Mouse (Mus musculus) layer of hippocampus, adult 2 months (tissue): ENCODE results near the gene Iqgap1. TPM values are rescaled to one million over a fixed set of nuclear protein-coding genes. Genes with fewer than 3 reads are reported as not detected.

ENCODE experiments used
- DNase-seq, 2 experiments: peaks; one replicate each; pipeline ENCODE4 v3.0.0; 2022; ENCODE audit warnings: low spot score in 2 of 2
- H3K27ac ChIP-seq: fragments of 200-600 bp; 2 replicates; pipeline ENCODE4 v1.8.1; 2022
- H3K4me3 ChIP-seq: fragments of 200-600 bp; 2 replicates; pipeline ENCODE4 v1.8.1; 2022; ENCODE audit warnings: mild to moderate bottlenecking
- CTCF ChIP-seq: fragments of 200-600 bp; conservative IDR thresholded peaks from 2 replicates; pipeline ENCODE4 v1.8.1; 2022; ENCODE audit warnings: antibody characterized with exemption, mild to moderate bottlenecking, moderate library complexity
- total RNA-seq, 2 experiments: library from RNA; stranded (reverse); gene quantifications; 2 replicates each; pipeline ENCODE4 v1.2.3; 2021

The Iqgap1 gene
- total RNA-seq, 2 experiments from 2014 or later, result 19.4 to 21.6 TPM

DNA sequence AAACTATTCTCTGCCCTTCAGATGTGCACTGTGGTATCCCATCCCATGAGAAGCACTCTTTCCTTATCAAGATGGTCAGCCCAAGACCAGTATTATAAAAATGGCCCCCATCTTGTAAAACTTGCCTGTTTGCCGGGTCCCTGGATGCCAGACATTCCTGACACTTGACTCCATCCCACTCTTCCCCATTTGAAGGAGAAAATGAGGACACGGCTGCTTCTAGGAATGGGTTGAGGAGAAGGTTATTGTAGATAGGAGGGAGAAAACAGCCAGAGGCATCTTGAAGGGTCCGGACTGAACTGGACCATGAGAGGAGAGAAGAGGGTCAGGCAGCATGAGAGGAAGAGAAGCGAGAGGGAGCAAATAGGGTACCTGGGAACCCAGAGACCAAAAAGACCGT lies 9.1 kb downstream of the Iqgap1 start:
- TF ChIP-seq CTCF, result no peak
- H3K4me3 ChIP-seq, result no peak overlapping the region
- H3K27ac ChIP-seq, result no peak overlapping the region
- no peak for DNase-seq

DNA sequence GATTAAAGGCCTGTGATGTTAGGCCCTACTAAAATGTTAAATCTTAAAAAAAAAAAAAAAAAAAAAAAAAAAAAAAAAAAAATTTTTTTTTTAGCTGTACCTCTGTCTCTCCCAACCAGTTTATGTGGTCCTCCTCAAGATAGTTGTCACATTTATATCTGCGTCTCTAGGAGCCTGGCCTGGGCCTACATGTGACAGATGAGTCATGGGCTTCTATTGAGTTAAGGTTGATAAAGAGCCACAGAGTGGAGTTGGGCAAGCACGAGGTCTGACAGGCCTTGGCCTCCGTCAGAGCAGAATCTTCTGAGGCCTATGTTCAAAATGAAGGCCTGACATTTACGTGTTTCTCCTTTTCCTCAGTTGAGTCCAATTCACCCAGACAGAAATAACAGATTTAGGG lies 12.4 kb downstream of the Iqgap1 start:
- no peak for TF ChIP-seq CTCF
- Histone ChIP-seq H3K4me3 (no peak overlapping the region), H3K27ac (no peak overlapping the region)
- DNase-seq, result no peak

DNA sequence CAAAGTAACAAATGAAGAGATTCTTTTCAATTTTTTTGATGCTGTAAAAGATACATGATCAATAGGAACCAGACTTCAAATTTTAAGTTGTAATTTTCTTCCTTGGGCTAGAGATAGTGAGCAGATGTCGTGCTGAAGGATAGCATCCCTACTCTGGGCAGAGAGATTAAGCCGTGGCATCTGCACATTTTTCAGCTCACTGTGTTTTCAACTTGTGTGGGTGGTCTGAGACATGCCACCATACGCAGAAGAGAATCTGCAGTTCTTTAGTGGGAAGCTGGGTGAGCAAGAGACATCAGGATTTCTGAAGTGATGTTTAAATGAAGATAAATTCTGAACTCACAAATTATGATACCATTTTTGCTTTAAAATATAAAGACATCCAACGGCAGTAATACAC lies 19.4 kb downstream of the Iqgap1 start:
- TF ChIP-seq CTCF, result no peak
- DNase-seq, result peak in 1 of 2 experiments; percentile 70

GRCm38 (mm10) chr7:80803173-80803872 lies 22.5 kb downstream of the Iqgap1 start:
- Histone ChIP-seq H3K27ac (peak overlapping the region; percentile 92), H3K4me3 (peak overlapping the region; percentile 87)
- TF ChIP-seq CTCF, result peak; percentile 34
- peak; percentile 87 to 92 for DNase-seq

More for the DNA sequence above, 19.4 kb downstream of the Iqgap1 start:
- Histone ChIP-seq H3K27ac (peak overlapping the region; percentile 52), H3K4me3 (no peak overlapping the region)

DNA sequence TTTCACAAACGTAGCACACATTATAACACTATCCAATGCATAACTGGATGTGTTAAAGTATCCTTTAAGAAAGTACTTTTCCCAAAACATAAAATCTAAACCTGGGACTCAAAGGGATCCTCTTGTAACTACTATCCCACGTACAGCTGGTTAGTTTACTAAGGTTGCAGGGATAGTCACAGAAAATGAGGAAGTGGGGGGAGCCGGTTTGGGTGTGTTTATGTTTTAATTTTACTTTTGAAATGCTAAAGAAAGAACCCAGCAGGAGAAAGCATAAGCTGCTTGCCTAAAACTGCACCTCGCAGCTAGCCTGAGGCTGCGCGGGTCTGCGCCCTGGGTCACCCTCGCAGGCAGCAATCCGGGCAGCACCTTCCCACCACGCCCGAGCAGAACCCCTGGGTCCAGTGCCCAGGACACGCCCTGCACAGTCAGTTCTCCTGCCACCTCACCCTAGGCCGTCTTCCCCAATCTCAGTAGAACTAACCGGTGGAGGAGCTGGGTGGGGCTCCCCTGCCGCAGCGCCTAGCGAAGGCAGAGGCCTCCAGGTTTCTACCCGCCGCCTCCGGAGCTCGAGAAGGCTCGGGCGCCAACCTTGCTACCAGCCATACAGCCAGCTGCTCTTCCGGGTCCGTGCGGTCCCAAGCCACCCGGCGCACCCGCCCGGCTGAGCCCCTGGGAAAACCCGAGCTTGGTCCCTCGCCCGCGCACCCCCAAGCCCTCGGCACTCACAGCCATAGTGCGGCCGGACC lies 23.2 kb downstream of the Iqgap1 start:
- no peak for DNase-seq
- peak overlapping the region; percentile 92 for H3K27ac ChIP-seq
- peak overlapping the region; percentile 87 for H3K4me3 ChIP-seq
- TF ChIP-seq CTCF, result no peak

- Histone ChIP-seq H3K4me3 (no peak overlapping the region), H3K27ac (no peak overlapping the region)
- DNase-seq, result no peak
- TF ChIP-seq CTCF, result peak; percentile 54
These were observed 26.5 kb downstream of the Iqgap1 start for GRCm38 (mm10) chr7:80799307-80799706.

DNA sequence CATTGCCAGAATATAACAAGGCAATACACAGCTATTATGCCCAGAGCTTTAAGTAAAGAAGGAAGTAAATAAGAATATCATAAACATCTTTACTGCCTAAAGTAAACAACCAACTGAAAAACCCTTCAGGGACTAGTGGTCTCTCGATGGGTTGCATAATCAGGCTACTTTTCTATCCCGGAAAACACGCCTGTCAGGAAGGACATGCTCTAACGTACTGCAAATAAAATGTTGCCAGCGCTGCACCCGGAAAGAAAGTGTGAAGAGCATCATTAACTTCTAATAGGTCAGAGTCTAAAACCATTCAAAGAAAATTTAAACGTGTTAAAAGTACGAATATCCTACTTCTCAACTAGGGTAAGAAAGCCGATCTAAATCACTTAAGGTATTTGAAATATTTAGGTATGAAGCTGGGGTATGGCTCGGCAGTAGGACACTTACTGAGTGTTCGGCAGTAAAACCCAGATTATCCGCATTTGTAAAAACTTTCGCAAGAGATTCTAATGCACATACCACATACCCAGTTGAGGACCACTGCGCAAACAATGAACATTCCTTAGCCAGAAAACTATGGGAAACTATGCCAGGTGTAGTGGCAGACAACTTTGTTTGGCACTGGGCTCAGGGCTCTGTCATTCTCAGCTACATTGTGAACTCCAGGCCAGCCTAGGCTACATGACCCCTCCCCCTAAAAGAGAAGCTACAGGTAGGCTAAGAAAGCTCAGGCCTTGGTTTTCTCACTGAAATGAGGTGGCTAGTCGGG lies 28.8 kb downstream of the Iqgap1 start:
- no peak overlapping the region for H3K4me3 ChIP-seq
- no peak for TF ChIP-seq CTCF
- DNase-seq, result no peak
- H3K27ac ChIP-seq, result no peak overlapping the region

- H3K27ac ChIP-seq, result no peak overlapping the region
- TF ChIP-seq CTCF, result no peak
- H3K4me3 ChIP-seq, result no peak overlapping the region
- no peak for DNase-seq
These were observed 29.5 kb downstream of the Iqgap1 start for GRCm38 (mm10) chr7:80796258-80796657.

GRCm38 (mm10) chr7:80789534-80789933 lies 36.2 kb downstream of the Iqgap1 start:
- no peak for TF ChIP-seq CTCF
- DNase-seq, result no peak
- Histone ChIP-seq H3K4me3 (no peak overlapping the region), H3K27ac (peak overlapping the region; percentile 69)

DNA sequence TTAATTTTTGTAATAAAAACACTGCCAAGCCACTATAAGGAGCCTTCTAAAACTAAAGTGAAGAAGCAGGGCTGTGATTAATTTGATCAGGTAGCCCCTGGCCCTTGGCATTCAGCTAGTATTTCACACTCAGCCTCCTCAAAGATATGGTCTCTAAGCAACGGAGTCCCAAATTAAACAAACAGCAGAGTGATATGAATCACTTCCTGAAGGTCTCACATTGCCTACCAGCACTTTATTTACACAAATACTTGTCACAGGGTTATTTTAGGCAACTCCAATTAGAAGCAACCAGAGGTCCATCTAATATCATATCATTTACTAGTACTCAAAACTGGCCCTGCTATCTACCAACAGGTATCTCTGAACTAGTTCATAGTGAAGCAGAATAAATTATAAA lies 36.7 kb downstream of the Iqgap1 start:
- no peak for TF ChIP-seq CTCF
- H3K4me3 ChIP-seq, result no peak overlapping the region
- peak in 1 of 2 experiments; percentile 13 for DNase-seq
- H3K27ac ChIP-seq, result peak overlapping the region; percentile 69

GRCm38 (mm10) chr7:80788002-80788401 lies 37.8 kb downstream of the Iqgap1 start:
- H3K27ac ChIP-seq, result no peak overlapping the region
- no peak overlapping the region for H3K4me3 ChIP-seq
- no peak for TF ChIP-seq CTCF
- DNase-seq, result no peak

GRCm38 (mm10) chr7:80786746-80787145 lies 39.0 kb downstream of the Iqgap1 start:
- Histone ChIP-seq H3K4me3 (no peak overlapping the region), H3K27ac (peak overlapping the region; percentile 41; the same call in 1 of the 2 replicates)
- no peak for DNase-seq
- TF ChIP-seq CTCF, result no peak

DNA sequence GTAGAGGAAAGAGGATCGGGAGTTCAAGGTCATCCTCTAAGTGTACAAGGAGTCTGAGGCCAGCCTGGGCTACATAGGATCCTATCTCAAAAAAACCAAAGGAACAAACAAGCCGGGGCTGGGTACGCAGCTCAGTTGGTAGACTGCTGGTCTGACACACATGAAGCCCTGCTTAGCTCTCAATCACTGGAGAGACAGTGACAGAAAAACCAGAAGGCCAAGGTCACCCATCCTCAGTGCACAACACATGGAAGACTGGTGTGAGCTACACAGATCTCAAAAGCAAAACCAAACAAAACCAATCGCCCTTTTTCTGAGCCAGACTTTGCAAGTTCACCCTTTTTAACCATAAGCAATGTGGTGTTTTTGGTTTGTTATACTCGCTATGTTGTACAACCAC lies 41.9 kb downstream of the Iqgap1 start:
- TF ChIP-seq CTCF, result no peak
- no peak for DNase-seq
- H3K27ac ChIP-seq, result no peak overlapping the region
- H3K4me3 ChIP-seq, result no peak overlapping the region
